Mouse (Mus musculus): Measurements from ENCODE around the gene Mb.

GRCm38 (mm10) chr15:77095216-77095615 lies 44.7 kb upstream of the Mb start:
- TF ChIP-seq POLR2A (IDR thresholded peaks at IDR 0.05; ENCODE audit: extremely low read depth, insufficient read depth, low read length) = no peak
- TF ChIP-seq CTCF (IDR thresholded peaks at IDR 0.05; ENCODE audit: low read depth, low read length) = no peak

All from liver, adult 2 months (tissue).